Mouse (Mus musculus) thymus, postnatal 25 days (tissue): Measurements from ENCODE around the gene Srd5a1.

Experiments
- DNase-seq: peaks from one replicate; pipeline ENCODE4 v3.0.0; 2022

Gene Srd5a1

DNA sequence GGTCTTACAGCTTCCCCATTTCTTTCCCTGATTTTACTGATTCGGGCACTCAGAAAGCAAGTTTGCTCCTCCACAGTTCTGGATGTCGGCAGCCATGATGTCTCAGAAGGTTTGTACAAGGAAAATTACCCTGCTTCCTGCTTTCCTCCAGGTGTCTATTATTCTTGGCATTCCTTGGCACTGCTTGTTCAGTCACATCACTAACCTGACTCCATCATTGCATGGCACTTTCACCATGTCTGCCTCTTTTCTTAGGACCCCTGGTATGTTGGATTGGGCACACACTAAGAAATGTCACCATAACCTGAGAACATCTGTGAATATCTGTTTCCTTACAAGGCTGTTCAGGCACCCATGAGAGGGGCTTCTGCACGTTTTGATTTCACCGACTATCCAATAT is 75.2 kb downstream of the Srd5a1 start:
- DNase-seq = no peak

DNA sequence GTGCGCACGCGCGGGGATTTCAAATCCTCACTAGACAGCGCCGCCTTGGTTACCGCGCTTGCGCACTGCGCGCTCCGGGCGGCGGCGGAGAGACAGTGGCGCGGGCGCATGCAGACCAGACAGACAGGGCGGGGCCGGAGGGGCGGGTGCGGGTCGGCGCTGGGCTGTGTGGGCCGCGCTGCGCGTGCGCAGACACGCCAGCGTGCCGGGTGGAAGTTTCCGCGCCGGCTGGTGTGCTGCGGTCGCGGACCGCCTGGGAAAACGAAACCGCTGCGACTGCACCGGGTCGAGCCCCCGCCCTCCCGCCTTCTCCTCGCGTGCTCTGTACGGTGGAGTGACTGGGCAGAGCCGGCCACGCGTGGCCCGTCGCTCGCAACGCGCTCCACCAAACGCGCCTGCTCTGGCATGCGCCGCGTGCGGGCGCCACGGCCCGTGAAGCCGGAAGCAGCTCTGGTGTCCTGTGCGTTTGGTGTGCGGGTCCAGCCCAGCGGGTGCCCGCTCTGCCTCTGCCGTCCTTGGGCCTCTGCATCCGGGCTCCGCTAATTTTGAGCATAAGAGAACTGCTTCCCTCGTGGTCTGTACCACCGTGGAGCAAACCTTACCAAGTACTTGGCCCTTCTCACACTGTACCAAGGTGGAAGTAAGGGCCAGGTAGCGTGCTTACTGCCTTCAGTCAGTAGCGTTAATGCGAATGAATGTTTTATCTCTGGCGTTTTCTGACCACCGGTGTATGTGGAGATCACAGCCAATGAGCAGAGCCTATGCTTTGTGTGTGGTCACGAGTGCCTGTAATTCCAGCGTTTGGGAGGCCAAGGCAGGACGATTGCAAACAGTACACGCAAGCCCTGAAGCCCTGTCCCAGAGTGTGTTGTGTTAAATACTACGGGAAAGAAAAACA is 76.3 kb downstream of the Srd5a1 start:
- DNase-seq = peak; percentile 98

DNA sequence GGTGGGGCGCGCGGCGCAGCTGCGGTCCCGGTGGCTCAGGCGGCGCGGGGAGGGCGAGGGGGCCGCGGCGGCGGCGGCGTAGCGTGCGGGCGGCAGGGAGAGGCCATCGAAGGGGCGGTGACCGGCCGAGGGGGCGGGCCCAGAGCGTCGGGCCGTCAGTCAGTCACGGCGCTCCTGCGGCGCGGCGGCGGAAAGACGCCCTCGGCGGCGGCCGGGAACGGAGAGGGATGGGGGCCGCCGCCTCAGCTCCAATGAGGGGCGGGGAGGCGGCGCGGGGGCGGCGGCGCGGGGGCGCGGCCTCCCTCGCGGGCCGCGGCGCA is 76.9 kb downstream of the Srd5a1 start, which contains the start of gene Tent4a:
Gene Tent4a, minus strand, starts transcription at position 284 of the 320 bp plus-strand sequence.
- DNase-seq = no peak

DNA sequence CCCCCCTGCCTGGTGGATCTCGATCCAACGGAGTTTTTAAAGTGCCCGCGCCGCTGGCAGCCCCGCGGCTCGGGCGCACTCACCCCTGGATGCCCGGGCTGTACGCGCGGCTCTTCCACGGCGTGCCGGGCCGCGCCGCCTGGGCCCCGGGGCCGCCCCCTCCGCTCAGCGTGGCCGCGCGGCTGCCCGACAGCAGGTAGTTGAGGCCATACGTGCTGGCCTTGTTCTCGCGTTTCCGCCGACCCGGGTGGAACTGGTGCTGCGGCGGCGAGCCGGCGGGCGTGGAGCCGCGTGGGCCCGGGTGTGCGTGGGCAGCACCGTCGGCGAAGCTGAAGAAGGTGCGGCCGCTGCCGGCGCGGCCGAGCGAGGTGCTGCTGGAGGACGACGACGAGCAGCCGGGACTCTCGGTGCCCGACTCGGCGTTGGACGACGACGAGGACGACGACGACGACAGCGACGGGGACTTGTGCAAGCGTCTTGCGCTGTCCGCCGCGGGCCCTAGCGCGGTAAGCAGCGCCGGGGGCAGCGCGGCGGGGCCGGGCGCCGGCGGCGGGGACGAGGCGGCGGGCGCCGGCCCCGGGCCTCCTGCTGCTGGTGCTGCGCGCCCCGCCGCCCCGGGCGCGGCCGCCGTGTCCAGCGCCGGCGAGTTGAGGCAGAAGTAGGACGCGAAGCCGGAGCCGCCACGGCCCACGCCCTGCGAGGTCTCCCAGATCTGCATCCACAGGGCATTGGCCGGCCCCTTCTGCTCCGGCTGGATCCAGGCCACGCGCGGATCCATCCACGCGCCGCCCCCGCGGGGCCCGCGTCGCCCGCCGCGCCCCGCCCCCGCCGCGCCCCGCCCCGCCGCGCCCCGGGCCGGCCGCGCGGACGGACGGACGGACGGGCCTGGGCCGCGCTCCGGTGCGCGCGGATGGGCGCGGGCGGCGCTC is 77.6 kb downstream of the Srd5a1 start, which contains the start of gene Nsun2:
Gene Nsun2, plus strand, starts transcription at position 342 of the 929 bp plus-strand sequence.
- peak; percentile 52 for DNase-seq

DNA sequence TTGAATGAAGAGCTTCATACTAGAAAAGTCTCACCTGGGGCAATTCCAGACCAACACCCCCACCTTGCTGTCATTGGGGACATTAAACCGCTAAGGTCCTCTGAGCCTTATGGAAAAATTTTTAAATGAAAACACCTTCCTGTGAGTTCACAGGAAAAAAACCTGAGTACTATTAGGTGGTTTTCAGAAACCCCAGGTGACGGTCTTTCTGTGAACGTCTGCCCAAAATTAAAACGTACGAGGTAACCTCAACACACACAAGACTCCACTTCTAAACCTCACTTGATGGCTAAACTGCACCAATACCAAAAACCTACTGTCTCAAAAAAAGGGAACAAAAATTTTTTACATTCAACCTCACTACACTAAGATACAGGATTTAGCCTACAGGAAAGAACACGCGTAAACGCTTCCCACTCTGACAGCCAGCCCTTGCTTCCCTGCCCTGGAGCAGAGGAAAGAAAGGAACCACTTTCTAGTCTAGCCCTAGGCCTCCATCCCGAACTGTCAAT is 78.3 kb downstream of the Srd5a1 start:
- DNase-seq = no peak

DNA sequence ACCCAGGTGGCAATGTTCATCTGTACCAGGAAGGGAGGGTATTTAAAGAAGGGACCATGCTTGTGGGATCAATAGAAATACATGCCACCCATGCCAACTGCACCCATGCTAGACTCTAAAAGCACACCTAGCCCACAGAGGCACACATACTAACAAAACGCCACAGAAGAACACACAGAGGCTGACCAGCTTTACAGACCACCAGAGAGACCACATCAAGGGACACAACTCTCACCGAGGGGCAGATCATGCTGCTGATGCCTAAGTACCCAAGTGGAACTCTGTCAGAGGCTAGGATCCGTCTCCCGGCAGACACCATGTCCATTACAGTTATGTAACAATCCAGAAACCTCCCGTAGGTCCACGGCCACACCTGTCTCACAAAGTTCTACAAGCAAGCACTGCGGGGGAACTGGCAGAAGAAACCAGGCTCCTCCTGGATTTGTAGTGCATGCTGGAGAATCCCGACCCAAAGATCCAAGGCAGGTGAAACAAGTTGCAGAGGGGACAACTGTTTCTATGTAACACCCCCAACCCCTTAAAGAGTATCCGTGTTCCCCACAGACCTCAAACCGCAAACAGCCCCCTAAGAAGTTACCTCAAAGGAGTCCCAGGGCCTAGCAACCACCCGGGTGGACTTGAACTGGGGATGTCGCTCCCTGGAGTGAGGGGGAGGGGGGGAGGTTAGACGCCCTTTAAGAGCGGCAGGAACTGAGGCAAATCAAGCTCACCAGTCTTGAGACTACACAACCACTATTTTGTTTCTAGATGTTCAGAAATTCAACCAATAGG is 78.9 kb downstream of the Srd5a1 start:
- DNase-seq = peak; percentile 18

DNA sequence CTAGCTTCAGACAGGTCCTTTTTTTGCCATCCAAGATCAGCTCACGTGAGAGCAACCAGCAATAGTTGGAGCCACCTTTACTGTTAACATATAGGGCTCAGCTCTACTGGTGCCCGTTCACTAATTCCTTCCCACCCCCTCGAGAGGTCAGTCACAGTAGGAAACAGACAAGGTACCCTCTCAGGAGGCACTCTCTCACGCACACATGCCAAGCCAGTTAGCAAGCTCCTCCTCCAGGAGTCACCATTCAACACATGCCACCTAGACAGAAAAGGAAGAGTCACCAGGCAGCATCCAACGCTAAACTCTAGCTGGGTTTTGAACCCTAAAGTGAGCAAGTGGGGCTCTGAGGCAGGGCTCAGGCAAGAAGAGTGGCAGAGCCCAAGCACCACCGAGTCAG is 79.8 kb downstream of the Srd5a1 start:
- no peak for DNase-seq

DNA sequence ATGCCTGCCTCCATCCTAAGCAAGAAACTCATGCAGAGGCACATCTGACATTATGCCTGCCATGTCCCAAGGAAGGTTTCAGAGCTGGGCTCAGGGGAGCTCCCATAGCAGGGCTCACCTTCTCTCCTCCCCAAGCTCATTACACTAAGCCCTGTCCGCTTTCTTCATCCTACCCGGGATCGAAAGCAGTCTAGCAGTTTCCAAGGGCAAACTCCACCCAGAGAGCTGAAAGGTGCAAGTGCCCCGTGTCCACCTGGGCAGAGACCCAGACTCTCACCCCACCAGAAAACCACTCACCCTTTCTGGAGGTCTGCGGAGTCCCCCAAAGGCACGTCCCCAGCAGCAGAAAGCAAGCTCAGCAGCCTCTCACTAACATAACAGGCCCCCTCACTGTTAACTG is 80.3 kb downstream of the Srd5a1 start:
- no peak for DNase-seq

DNA sequence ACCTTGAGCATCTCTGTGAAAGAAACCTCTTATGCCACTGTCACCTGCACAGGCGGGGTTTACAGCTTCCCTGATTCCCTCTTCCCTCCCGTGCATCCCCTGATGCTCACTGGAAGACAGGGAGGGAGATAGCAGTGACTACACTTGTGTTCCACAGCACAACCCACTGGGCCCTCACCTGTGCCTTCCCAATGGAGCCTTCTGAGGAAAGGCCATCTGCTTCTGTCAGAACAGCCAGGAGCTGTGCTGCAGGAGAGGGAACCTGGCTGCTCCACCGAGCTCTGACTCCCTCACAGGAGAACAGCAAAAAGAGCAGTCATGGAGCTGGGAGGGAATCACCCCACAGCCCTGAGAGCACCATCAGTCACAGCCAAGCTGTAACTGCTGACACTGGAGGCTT is 81.1 kb downstream of the Srd5a1 start:
- DNase-seq = no peak

DNA sequence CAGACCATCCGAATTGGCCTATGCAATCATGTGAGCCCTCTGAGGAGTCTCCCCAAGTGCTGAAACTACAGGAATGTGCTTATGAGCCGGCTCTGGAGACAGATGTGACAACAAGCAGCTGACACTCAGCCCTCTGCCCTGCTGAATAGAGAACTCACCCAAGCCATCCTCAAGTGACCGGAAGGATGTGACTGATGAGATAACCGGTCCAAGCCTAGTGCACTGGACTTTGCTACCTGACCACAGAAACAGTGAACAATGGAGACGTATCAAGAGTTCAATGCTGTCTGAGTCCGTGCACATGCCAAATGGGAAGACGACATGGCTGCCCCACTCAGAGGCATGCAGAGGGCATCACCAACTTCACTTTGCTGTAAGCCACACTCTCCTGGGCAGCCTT is 82.7 kb downstream of the Srd5a1 start:
- no peak for DNase-seq

DNA sequence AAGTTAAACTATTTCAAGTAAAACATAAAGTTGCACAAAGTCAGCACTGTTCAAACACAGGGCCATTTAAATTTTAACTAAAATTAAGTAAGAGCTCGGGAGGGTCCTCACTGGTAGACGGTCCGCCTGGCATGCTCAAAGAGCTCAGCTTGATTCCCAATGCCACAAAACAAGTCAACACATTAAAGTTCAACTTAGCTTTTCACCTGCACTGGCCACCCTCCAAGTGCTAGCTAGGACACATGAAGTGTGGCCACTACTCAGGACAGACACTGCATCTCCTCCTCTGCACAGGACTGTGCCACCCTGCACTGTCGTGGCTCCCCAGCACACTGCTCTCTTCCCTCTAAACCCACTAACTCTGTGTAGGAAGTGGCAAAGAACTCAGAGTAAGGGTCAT is 85.4 kb downstream of the Srd5a1 start:
- no peak for DNase-seq

DNA sequence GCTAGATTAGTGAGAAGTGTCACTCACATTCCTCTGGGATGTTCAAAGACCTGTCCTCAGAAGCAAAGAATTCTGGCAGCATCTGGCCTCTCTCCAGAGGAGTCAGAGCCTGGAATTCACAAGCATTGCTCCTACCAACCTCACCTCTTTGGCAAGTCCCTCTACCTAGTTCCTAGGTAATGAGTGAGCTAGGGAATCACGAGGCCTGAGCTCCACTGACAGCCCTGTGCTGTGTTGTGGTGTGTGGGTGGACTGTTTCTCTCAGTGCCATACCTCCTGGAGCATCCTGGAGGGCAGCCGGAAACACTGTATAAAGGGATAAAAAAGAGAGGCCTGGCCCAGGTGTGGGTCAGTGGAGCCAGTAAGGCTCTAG is 87.1 kb downstream of the Srd5a1 start:
- DNase-seq = no peak
